Mouse (Mus musculus) kidney, adult 11 months (tissue): ENCODE measurements at regions not wholly inside any gene's neighbourhood (a gene's known extent, or its start where the extent isn't known, plus 50 kb on each side); places are given as distances from the start of the nearest gene placed in this dataset.
"Not testable (repeated sequence)": the region's sequence is repeated elsewhere in the genome, so short reads cannot be mapped to it uniquely, and the experiment has no call there.

Experiments used
- DNase-seq: peaks from one replicate; pipeline ENCODE4 v3.0.0; 2022

DNA sequence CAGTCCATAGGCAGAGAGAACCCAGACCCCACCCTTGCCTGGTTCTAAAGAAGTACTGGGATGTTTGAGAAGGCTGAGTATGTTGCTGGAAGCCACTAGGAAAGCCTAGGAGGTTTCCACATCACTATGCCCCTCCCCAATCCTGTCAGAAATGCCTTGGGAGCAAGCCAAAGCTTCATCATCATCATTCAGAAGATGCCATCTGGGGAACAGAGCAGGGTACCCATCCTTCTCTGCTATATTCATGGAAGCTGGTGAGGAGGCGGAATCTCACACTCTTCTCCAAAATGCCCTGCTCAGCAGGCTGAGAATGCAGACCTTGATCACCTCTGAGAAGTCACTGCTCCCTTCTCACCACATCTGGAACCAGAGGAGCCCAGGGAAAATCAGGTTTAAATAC, 200.7 kb downstream of the Plxna1 start:
- no peak for DNase-seq

DNA sequence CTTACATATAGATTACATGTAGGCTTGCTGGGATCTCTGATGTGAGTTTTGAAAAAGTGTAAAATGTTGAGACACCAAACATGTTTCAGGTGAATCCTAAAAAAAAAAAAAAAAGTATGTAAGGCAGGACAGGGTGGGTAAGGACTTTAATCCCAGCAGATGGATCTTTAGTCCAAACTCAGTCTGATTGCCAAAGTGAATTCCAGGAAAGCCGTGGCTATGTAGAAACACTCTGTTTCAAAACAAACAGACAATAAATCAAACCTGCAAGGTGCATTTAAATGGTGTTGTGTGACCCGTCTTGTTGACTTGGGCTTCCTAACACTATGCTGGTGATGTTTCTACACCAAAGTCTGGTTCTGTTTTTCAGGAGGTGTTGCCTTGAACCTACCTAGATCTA, 192.9 kb downstream of the Plxna1 start:
- no peak for DNase-seq

- DNase-seq: not testable (repeated sequence)
Measured at GRCm38 (mm10) chr6:89184920-89185319, 177.5 kb downstream of the Plxna1 start.

DNA sequence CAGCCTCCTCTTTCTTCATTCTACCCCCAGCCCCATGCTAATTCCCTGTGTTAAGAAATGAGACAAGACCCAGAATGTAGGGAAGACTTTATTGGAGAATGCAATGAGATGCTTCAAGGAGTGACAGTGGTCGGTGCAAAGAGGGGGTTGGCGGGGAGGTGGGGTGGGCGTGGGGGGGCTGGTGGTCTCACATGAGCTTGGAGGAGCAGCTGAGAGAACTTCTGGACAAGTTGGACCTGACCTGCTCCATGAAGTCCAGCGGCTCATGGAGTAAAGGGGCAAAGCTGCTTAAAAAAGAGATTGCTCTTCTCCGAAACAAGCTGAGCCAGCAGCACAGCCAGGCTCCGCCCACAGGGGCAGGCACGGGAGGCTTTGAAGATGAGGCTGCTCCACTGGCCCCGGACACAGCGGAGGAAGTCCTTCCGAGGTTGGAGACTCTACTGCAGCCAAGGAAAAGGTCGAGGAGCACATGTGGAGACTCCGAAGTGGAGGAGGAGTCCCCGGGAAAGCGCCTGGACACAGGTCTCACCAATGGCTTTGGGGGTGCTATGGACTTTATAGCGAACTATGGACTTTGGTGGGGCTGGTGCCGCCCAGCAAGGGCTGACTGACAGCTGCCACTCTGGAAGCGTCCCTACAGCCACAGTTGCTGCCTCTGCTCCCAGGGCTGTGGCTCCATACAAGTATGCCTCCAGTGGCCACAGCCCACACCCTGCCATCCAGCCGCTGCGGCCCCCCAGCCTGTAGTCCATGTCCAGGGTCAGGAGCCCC, 161.7 kb downstream of the Plxna1 start:
- not testable (repeated sequence) for DNase-seq

GRCm38 (mm10) chr6:89215021-89215420, 147.4 kb downstream of the Plxna1 start:
- DNase-seq: no peak

GRCm38 (mm10) chr6:89235416-89236075, 126.9 kb downstream of the Plxna1 start:
- no peak for DNase-seq

- DNase-seq: no peak
Measured at GRCm38 (mm10) chr6:89236226-89236625, 126.2 kb downstream of the Plxna1 start.

- DNase-seq: no peak
Measured at GRCm38 (mm10) chr6:89236892-89237646, 125.4 kb downstream of the Plxna1 start.

GRCm38 (mm10) chr6:89238871-89239270, 123.5 kb downstream of the Plxna1 start:
- DNase-seq: no peak

DNA sequence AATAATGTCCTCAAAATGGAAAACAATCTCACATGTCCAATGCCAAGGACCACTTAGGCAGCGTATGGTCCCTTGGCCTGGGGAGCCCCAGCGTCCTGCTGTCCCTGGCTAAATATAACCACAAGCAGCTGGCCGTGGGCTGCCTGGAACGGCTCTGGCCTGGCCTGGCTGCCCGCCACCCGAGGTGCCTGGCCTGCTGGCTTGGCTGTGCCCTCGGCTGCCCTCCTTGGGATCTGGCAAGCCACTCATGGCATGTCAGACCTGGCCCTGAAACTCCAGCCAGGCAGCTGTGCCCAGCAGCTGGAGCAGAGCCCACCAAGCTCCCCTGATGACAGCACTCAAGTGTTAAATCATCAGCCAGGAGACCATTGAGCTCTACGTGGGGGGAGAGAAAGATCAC, 122.9 kb downstream of the Plxna1 start:
- peak; percentile 41 for DNase-seq

DNA sequence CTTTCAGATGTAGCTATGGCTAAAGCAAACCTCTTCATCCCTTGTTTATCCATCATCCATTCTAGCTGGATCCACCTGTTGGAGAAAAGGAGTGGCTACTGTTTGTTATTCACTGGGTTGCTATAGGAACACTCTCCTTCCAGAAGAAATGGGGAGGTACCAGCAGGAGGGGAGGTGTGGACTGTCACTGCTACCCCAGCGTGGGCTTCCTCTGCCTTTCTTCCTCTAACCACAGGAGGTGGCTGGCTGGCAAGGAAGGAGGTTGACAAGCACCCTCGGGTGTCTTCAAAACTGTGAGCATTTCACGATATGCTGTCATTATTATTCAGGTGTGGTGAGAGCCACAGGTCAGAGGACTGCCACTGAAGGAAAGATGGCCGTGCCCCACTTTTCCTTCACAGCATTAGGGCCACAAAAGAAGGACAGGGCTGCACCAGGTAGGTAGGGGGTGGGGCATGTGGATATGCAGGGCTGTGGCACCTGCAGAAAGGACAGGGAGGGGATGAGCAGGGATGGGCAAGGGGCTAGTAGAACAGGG, 122.2 kb downstream of the Plxna1 start:
- DNase-seq: no peak

DNA sequence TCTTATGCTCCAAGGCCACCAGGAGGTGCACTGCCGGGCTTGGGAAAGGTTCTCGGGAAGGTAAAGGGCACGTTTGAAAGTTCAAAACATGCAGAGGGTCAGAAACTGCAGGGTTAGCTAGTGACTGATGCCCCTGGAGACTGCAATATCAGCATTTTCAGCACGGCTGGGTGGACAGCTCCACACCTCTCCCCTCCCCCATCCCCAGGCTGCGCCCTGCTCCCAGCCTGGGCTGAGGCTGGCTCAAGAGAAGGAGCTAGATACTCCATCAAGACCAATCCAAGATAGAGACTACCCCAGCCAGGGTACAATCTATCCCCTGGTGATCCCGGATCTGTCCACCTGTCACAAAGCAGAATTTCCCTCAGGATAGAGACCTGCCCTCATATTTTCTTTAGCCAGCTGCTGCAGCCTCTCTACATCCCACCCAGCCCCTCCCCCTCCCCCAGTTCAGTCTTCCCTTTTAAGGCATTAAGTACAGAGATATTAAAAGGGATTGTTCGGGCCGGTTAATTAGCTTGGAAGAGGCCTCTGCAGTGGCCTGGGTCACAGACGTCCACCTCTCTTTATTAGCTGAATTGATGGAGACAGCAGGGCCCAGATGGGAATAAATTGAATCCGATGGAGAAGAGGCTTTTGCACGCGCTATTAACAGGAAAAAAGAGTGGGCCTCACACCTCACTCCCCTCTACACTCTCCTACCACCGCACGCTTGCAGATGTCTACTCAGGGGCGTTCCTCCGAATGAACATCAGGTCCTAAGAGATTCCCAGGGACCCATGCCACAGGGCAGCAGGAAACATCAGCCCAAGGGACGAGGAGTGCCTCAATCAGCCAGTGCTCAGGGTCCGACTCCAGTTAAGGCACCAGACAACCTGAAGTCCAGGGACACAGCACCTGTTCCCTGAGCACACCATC, 119.8 kb downstream of the Plxna1 start:
- peak; percentile 5 for DNase-seq

- DNase-seq: no peak
Measured at GRCm38 (mm10) chr6:89245506-89245905, 116.9 kb downstream of the Plxna1 start.

DNA sequence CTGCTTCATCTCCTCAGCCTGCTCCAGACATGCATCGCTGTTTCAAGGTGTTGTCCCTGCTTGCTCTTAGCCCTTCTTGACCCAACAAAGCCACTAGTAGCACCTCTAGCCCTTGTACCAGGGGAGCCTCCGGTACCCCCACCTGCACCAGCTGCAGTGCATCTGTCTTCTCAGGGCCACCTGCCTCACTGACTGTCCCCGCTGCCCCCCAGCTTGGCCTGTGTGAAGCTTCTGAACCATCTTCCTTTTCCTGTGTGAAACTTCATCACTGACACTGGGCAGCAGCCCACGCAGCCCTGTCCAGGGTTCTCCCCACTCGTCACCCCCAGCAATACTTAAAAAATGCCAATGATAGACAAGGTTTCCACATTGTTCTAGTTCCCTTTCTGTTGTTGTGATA, 116.2 kb downstream of the Plxna1 start:
- DNase-seq: no peak

GRCm38 (mm10) chr6:89248574-89248973, 113.8 kb downstream of the Plxna1 start:
- no peak for DNase-seq

GRCm38 (mm10) chr6:89249303-89249702, 113.1 kb downstream of the Plxna1 start:
- DNase-seq: no peak

- DNase-seq: no peak
Measured at GRCm38 (mm10) chr6:89251641-89252040, 110.8 kb downstream of the Plxna1 start.

GRCm38 (mm10) chr6:89256022-89256421, 106.4 kb downstream of the Plxna1 start:
- DNase-seq: no peak

- DNase-seq: no peak
Measured at GRCm38 (mm10) chr6:89256630-89257292, 105.7 kb downstream of the Plxna1 start.

DNA sequence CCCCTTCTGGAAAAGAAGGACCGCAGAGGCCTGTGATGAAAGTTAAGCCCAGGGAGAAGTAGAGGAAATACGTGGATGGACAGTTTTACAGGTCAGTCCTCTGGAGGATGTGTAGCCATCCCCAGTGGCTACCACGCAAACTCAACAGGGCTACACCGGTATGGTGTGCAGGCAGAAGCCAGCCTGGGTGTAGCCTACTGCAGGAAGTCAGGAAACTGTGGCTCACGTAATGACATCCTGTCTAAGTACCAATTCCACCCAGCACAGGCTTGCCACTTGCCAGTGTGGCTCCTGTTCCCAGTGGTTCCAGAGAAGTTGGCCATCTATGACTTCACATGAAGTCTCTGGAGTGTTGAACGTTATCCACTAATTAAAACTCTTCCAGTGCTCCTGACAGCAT, 105.0 kb downstream of the Plxna1 start:
- DNase-seq: no peak

DNA sequence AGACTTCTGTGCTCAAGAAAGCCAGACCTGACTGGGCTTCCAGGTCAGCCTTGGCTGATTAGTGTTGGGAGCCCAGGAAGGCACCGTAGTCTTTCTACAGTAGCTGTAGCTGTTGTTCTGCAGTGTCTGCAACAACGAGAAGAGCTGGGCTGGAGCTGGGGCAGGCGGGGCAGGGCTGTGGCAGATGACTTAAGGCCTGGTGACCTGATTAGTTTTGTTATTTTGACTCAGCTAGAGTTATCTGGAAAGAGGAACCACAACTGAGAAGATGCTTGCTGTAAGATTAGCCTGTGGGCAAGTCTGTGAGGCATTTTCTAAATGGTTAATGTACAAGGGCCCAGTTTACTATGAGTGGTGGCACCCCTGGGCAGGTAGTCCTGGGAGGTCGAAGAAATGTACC, 104.3 kb downstream of the Plxna1 start:
- DNase-seq: no peak
